ENCODE assay signal across 9 mouse cellular contexts in the genomic region with DNA sequence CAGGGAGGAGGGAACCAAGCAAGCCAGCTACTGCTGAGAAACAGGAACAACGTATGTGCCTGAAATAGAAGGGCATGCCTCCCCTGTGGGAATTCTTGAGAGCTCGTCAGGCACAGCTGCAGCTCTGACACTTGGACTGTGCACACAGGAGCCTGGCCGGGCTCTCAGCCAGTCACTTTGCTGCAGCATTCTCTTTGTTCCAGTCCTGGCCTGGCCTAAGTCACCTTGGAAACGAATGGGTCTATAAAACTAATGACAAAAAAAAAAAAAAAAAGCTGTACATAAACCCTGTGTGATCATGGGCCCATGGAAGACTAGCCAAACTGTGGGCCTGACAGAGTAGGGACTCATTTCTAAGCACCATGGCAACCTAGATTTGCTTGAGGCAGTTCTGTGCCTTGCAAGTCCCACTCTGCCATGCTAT. TPM values are rescaled to one million over a fixed set of nuclear protein-coding genes. Genes with fewer than 3 reads are reported as not detected.
DNase-seq lines count a peak whose midpoint lies in the region; ATAC-seq lines count a peak whose summit lies in the region.
"Had no signal": no experiment of that assay in that cellular context is flagged by ENCODE, and none has a peak within 500 bp of the region (broad histone marks: within the 10 kb centered on the region; RNA-seq: fewer than 3 reads in every experiment).

No protein-coding gene starts in this region.

- H3K4me2 ChIP-seq in forebrain, embryonic 14.5 days (ENCODE audit: low read length): no peak overlapping the region
- H3K4me2 ChIP-seq in neural tube, embryonic 14.5 days (ENCODE audit: low read depth, low read length): no peak overlapping the region

- H3K4me3 ChIP-seq in forebrain, embryonic 14.5 days (ENCODE audit: low read depth, low read length): no peak overlapping the region
- no peak overlapping the region for H3K4me3 ChIP-seq in hindbrain, embryonic 10.5 days
- H3K4me3 ChIP-seq in neural tube, embryonic 14.5 days (ENCODE audit: low read depth, low read length): no peak overlapping the region

- no peak overlapping the region for H3K9ac ChIP-seq in forebrain, embryonic 14.5 days (ENCODE audit: low read length)
- no peak overlapping the region for H3K9ac ChIP-seq in neural tube, embryonic 14.5 days (replicated peaks; ENCODE audit: low read depth, low read length)

- no peaks in the 10 kb centered on the region for H3K27me3 ChIP-seq in forebrain, embryonic 14.5 days (replicated peaks; ENCODE audit: control insufficient read depth, insufficient read depth, low read length)
- no peaks in the 10 kb centered on the region for H3K27me3 ChIP-seq in hindbrain, embryonic 10.5 days (ENCODE audit: insufficient read depth, poor library complexity, severe bottlenecking)
- no peaks in the 10 kb centered on the region for H3K27me3 ChIP-seq in neural tube, embryonic 14.5 days (ENCODE audit: control insufficient read depth, insufficient read depth, low read length)

- peak; percentile 14 for DNase-seq in testis, postnatal 14 days (ENCODE audit: low spot score)
- DNase-seq in testis, postnatal 10 days (ENCODE audit: low spot score): no peak
- peak; percentile 92 for DNase-seq in forebrain, embryonic 14.5 days (ENCODE audit: low spot score)
- peak; percentile 56 for DNase-seq in hindbrain, embryonic 10.5 days (ENCODE audit: low spot score)
- peak; percentile 10 to 27 for DNase-seq in left cerebral cortex, postnatal 14 days (ENCODE audit: low spot score in 2 of 2)
- DNase-seq in spleen, adult 12 weeks (ENCODE audit: low spot score): no peak

- WGBS in forebrain, embryonic 14.5 days: 5% methylated on average over 4 of the region's 4 CpGs
- WGBS in hindbrain, embryonic 10.5 days: 9% methylated on average over 4 of the region's 4 CpGs
- WGBS in neural tube, embryonic 14.5 days: 1% methylated on average over 4 of the region's 4 CpGs

- H3K4me1 ChIP-seq in forebrain, embryonic 14.5 days (ENCODE audit: control insufficient read depth, insufficient read depth, low read length): peaks cover 9% of the 10 kb centered on the region
- peaks cover 19% of the 10 kb centered on the region for H3K4me1 ChIP-seq in hindbrain, embryonic 10.5 days (replicated peaks)
- H3K4me1 ChIP-seq in neural tube, embryonic 14.5 days (ENCODE audit: control insufficient read depth, insufficient read depth, low read length): peaks cover 12% of the 10 kb centered on the region; the same call in 1 of the 2 replicates

- H3K36me3 ChIP-seq in forebrain, embryonic 14.5 days (ENCODE audit: control insufficient read depth, insufficient read depth, low read length): no peaks in the 10 kb centered on the region
- H3K36me3 ChIP-seq in hindbrain, embryonic 10.5 days: no peaks in the 10 kb centered on the region
- no peaks in the 10 kb centered on the region for H3K36me3 ChIP-seq in neural tube, embryonic 14.5 days (ENCODE audit: control insufficient read depth, insufficient read depth, low read length)

- intact Hi-C loops in left cerebral cortex, postnatal 14 days (cut with DNase I): loop anchor here (5.0 kb wide), 1 partner anchor 34 kb away; the partner anchor contains the start of gene 1500015O10Rik

- H3K9me3 ChIP-seq in forebrain, embryonic 14.5 days (replicated peaks; ENCODE audit: control insufficient read depth, low read length): no peaks in the 10 kb centered on the region
- no peaks in the 10 kb centered on the region for H3K9me3 ChIP-seq in hindbrain, embryonic 10.5 days
- H3K9me3 ChIP-seq in neural tube, embryonic 14.5 days (ENCODE audit: control insufficient read depth, low read length): no peaks in the 10 kb centered on the region

- ATAC-seq in forebrain, embryonic 14.5 days: peak; percentile 88
- ATAC-seq in neural tube, embryonic 14.5 days (ENCODE audit: low read depth): peak; percentile 93
- no peak for ATAC-seq in erythroid progenitor cell, adult 5-6 weeks (replicated peaks; ENCODE audit: low FRiP score, poor library complexity, severe bottlenecking)

- H3K27ac ChIP-seq in forebrain, embryonic 14.5 days (ENCODE audit: low read depth, low read length): peak overlapping the region; percentile 71; the same call in 1 of the 2 replicates
- H3K27ac ChIP-seq in hindbrain, embryonic 10.5 days: peak overlapping the region; percentile 70
- peak overlapping the region; percentile 55; the same call in 1 of the 2 replicates for H3K27ac ChIP-seq in neural tube, embryonic 14.5 days (ENCODE audit: low read depth, low read length)

RNA-seq across cellular contexts. Expression of gene 1500015O10Rik, which starts 31.8 kb away (rescaled TPM):
- polyA plus RNA-seq in forebrain, embryonic 14.5 days (2014; fragmentation: Nextera tagmentation; extraction: Ambion mirVana): 29.5 and 31.8 TPM in 2 replicates
- polyA plus RNA-seq in hindbrain, embryonic 10.5 days (2016; fragmentation: Nextera tagmentation; extraction: Ambion mirVana): 0.91 and 9.8 TPM in 2 replicates
- 1 to 10 TPM; 5.0 to 5.5 TPM for total RNA-seq in left cerebral cortex, postnatal 14 days (2021)
- polyA plus RNA-seq in neural tube, embryonic 14.5 days (2014; fragmentation: Nextera tagmentation; extraction: Ambion mirVana): 20.8 and 20.9 TPM in 2 replicates
- not detected in 2 replicates for total RNA-seq in erythroid progenitor cell, adult 5-6 weeks (2015; ENCODE audit: low replicate concordance)
- total RNA-seq in erythroid progenitor cell, adult 5-6 weeks (2017; ENCODE audit: low replicate concordance): not detected in 2 replicates
- total RNA-seq: liver, adult 2 months had no signal
- polyA plus RNA-seq: liver, adult 2 months had no signal

Comparison
In these comparisons a context has a peak if more than half of its experiments do, and no peak if none do; other contexts are left out.
1. DNase-seq: peak in testis, postnatal 14 days (single experiment), forebrain, embryonic 14.5 days (single experiment), hindbrain, embryonic 10.5 days (single experiment) and left cerebral cortex, postnatal 14 days (2 of 2); none in testis, postnatal 10 days (single experiment) and spleen, adult 12 weeks (single experiment).
2. Peak in every context shown above with its lines, with median percentiles within 50 percentile points of each other: H3K27ac ChIP-seq.